Mouse (Mus musculus): ENCODE measurements around the gene Grhpr.
A peak's percentile ranks its signal among the peaks of the same experiment; 100 is the strongest.

- peak; percentile 49 to 92 (median 70) for TF ChIP-seq CTCF (IDR thresholded peaks at IDR 0.05 in 2 of 3, conservative IDR thresholded peaks at IDR 0.05 in 1 of 3; ENCODE audit: control insufficient read depth in 1 of 3, insufficient read depth in 1 of 3, low read depth in 2 of 3, low read length in 3 of 3, poor library complexity in 1 of 3, severe bottlenecking in 1 of 3)
- TF ChIP-seq ZMIZ1 (IDR thresholded peaks at IDR 0.05; ENCODE audit: low read depth, low read length), result no peak
- no peak for TF ChIP-seq E2F4 (IDR thresholded peaks at IDR 0.05; ENCODE audit: borderline replicate concordance, low read depth, low read length)
Observed at GRCm38 (mm10) chr4:45015615-45016014, 34.4 kb downstream of the Grhpr start.

All from MEL (cell line).